Mouse (Mus musculus): ENCODE results near the gene Ptprd. TPM values are rescaled to one million over a fixed set of nuclear protein-coding genes. Genes with fewer than 3 reads are reported as not detected.

Ptprd gene
- polyA plus RNA-seq, 1 experiment, result 7.4 TPM

GRCm38 (mm10) chr4:76351201-76351979, 1860.4 kb downstream of the Ptprd start:
- no peak for TF ChIP-seq POLR2A (IDR thresholded peaks at IDR 0.05; ENCODE audit: borderline replicate concordance, control insufficient read depth, low read depth, low read length)
- TF ChIP-seq CTCF (IDR thresholded peaks at IDR 0.05; ENCODE audit: control insufficient read depth, insufficient read depth, low read length), result no peak
- 68% methylated on average over 8 of the region's 8 CpGs for WGBS
- Histone ChIP-seq H3K4me1 (ENCODE audit: control insufficient read depth, insufficient read depth, low read length) (no peaks in the 10 kb centered on the region), H3K4me3 (replicated peaks; ENCODE audit: control insufficient read depth, low read depth, low read length) (no peak overlapping the region), H3K27ac (ENCODE audit: control insufficient read depth, insufficient read depth, low read depth, low read length, poor library complexity) (no peak overlapping the region)

- WGBS, result 70% methylated on average over 3 of the region's 3 CpGs
- Histone ChIP-seq H3K4me1 (ENCODE audit: control insufficient read depth, insufficient read depth, low read length) (no peaks in the 10 kb centered on the region), H3K27ac (ENCODE audit: control insufficient read depth, insufficient read depth, low read depth, low read length, poor library complexity) (no peak overlapping the region), H3K4me3 (replicated peaks; ENCODE audit: control insufficient read depth, low read depth, low read length) (no peak overlapping the region)
- TF ChIP-seq CTCF (IDR thresholded peaks at IDR 0.05; ENCODE audit: control insufficient read depth, insufficient read depth, low read length), result no peak
- TF ChIP-seq POLR2A (IDR thresholded peaks at IDR 0.05; ENCODE audit: borderline replicate concordance, control insufficient read depth, low read depth, low read length), result no peak
Measured at GRCm38 (mm10) chr4:76350241-76350962, 1861.4 kb downstream of the Ptprd start.

GRCm38 (mm10) chr4:76344059-76344458, 1867.7 kb downstream of the Ptprd start:
- WGBS, result 58% methylated on average over 3 of the region's 3 CpGs
- no peak overlapping the region for H3K27ac ChIP-seq (ENCODE audit: control insufficient read depth, insufficient read depth, low read depth, low read length, poor library complexity)
- H3K4me3 ChIP-seq (replicated peaks; ENCODE audit: control insufficient read depth, low read depth, low read length), result no peak overlapping the region

GRCm38 (mm10) chr4:76337926-76338325, 1873.8 kb downstream of the Ptprd start:
- Histone ChIP-seq H3K27ac (ENCODE audit: control insufficient read depth, insufficient read depth, low read depth, low read length, poor library complexity) (no peak overlapping the region), H3K4me3 (replicated peaks; ENCODE audit: control insufficient read depth, low read depth, low read length) (no peak overlapping the region), H3K4me1 (ENCODE audit: control insufficient read depth, insufficient read depth, low read length) (no peaks in the 10 kb centered on the region)
- WGBS, result 82% methylated on average over 1 of the region's 1 CpGs
- TF ChIP-seq POLR2A (IDR thresholded peaks at IDR 0.05; ENCODE audit: borderline replicate concordance, control insufficient read depth, low read depth, low read length), result no peak
- no peak for TF ChIP-seq CTCF (IDR thresholded peaks at IDR 0.05; ENCODE audit: control insufficient read depth, insufficient read depth, low read length)

More at GRCm38 (mm10) chr4:76344059-76344458, 1867.7 kb downstream of the Ptprd start:
- no peak for TF ChIP-seq POLR2A (IDR thresholded peaks at IDR 0.05; ENCODE audit: borderline replicate concordance, control insufficient read depth, low read depth, low read length)
- H3K4me1 ChIP-seq (ENCODE audit: control insufficient read depth, insufficient read depth, low read length), result no peaks in the 10 kb centered on the region

- H3K4me3 ChIP-seq (replicated peaks; ENCODE audit: control insufficient read depth, low read depth, low read length), result no peak overlapping the region
- 38% methylated on average over 11 of the region's 11 CpGs for WGBS
- no peaks in the 10 kb centered on the region for H3K4me1 ChIP-seq (ENCODE audit: control insufficient read depth, insufficient read depth, low read length)
- H3K27ac ChIP-seq (ENCODE audit: control insufficient read depth, insufficient read depth, low read depth, low read length, poor library complexity), result no peak overlapping the region
- TF ChIP-seq CTCF (IDR thresholded peaks at IDR 0.05; ENCODE audit: control insufficient read depth, insufficient read depth, low read length) (no peak), POLR2A (IDR thresholded peaks at IDR 0.05; ENCODE audit: borderline replicate concordance, control insufficient read depth, low read depth, low read length) (no peak)
Measured at GRCm38 (mm10) chr4:76327346-76327745, 1884.4 kb downstream of the Ptprd start.

- H3K4me3 ChIP-seq (replicated peaks; ENCODE audit: control insufficient read depth, low read depth, low read length), result no peak overlapping the region
- no peaks in the 10 kb centered on the region for H3K4me1 ChIP-seq (ENCODE audit: control insufficient read depth, insufficient read depth, low read length)
- no peak for TF ChIP-seq POLR2A (IDR thresholded peaks at IDR 0.05; ENCODE audit: borderline replicate concordance, control insufficient read depth, low read depth, low read length)
- TF ChIP-seq CTCF (IDR thresholded peaks at IDR 0.05; ENCODE audit: control insufficient read depth, insufficient read depth, low read length), result no peak
- no peak overlapping the region for H3K27ac ChIP-seq (ENCODE audit: control insufficient read depth, insufficient read depth, low read depth, low read length, poor library complexity)
- 71% methylated on average over 3 of the region's 3 CpGs for WGBS
Measured at GRCm38 (mm10) chr4:76325646-76326045, 1886.1 kb downstream of the Ptprd start.

GRCm38 (mm10) chr4:76324928-76325327, 1886.8 kb downstream of the Ptprd start:
- TF ChIP-seq CTCF (IDR thresholded peaks at IDR 0.05; ENCODE audit: control insufficient read depth, insufficient read depth, low read length) (no peak), POLR2A (IDR thresholded peaks at IDR 0.05; ENCODE audit: borderline replicate concordance, control insufficient read depth, low read depth, low read length) (no peak)
- WGBS, result 79% methylated on average over 10 of the region's 10 CpGs

GRCm38 (mm10) chr4:76324509-76324908, 1887.3 kb downstream of the Ptprd start:
- Histone ChIP-seq H3K27ac (ENCODE audit: control insufficient read depth, insufficient read depth, low read depth, low read length, poor library complexity) (no peak overlapping the region), H3K4me3 (replicated peaks; ENCODE audit: control insufficient read depth, low read depth, low read length) (no peak overlapping the region), H3K4me1 (ENCODE audit: control insufficient read depth, insufficient read depth, low read length) (no peaks in the 10 kb centered on the region)
- TF ChIP-seq POLR2A (IDR thresholded peaks at IDR 0.05; ENCODE audit: borderline replicate concordance, control insufficient read depth, low read depth, low read length) (no peak), CTCF (IDR thresholded peaks at IDR 0.05; ENCODE audit: control insufficient read depth, insufficient read depth, low read length) (no peak)
- WGBS, result 69% methylated on average over 5 of the region's 5 CpGs

More at GRCm38 (mm10) chr4:76324928-76325327, 1886.8 kb downstream of the Ptprd start:
- Histone ChIP-seq H3K4me3 (replicated peaks; ENCODE audit: control insufficient read depth, low read depth, low read length) (no peak overlapping the region), H3K27ac (ENCODE audit: control insufficient read depth, insufficient read depth, low read depth, low read length, poor library complexity) (no peak overlapping the region), H3K4me1 (ENCODE audit: control insufficient read depth, insufficient read depth, low read length) (no peaks in the 10 kb centered on the region)
